ENCODE assay signal across 8 mouse cellular contexts in genomic region chr9:68654039-68654332, GRCm38 (mm10). TPM values are rescaled to one million over a fixed set of nuclear protein-coding genes. Genes with fewer than 3 reads are reported as not detected.
DNase-seq lines count a peak whose midpoint lies in the region; ATAC-seq and TF ChIP-seq lines count a peak whose summit lies in the region.

No protein-coding gene starts in this region.

- in situ Hi-C loops in ES-E14 (cut with MboI; ENCODE audit: low sequenced_read_pairs in 2 of 2, unreplicated experiment in 2 of 2) = no loop called here

- no peaks in the 10 kb centered on the region for H3K36me3 ChIP-seq in heart, embryonic 13.5 days
- no peaks in the 10 kb centered on the region for H3K36me3 ChIP-seq in ES-E14 (ENCODE audit: control insufficient read depth, insufficient read depth, low read length, poor library complexity, severe bottlenecking)
- no peaks in the 10 kb centered on the region for H3K36me3 ChIP-seq in forebrain, embryonic 14.5 days (ENCODE audit: control insufficient read depth, insufficient read depth, low read length)
- H3K36me3 ChIP-seq in liver, embryonic 14.5 days (replicated peaks; ENCODE audit: control insufficient read depth, insufficient read depth, low read depth) = no peaks in the 10 kb centered on the region

- H3K27ac ChIP-seq in heart, embryonic 13.5 days (replicated peaks) = peak overlapping the region; percentile 85
- H3K27ac ChIP-seq in ES-E14 (ENCODE audit: insufficient read depth, low read depth, low read length, poor library complexity, severe bottlenecking) = no peak overlapping the region
- peak overlapping the region; percentile 88 for H3K27ac ChIP-seq in forebrain, embryonic 14.5 days (ENCODE audit: low read depth, low read length)
- no peak overlapping the region for H3K27ac ChIP-seq in liver, embryonic 14.5 days

- peak overlapping the region; percentile 88 for H3K9ac ChIP-seq in heart, embryonic 13.5 days
- peak overlapping the region; percentile 88 for H3K9ac ChIP-seq in ES-E14 (ENCODE audit: insufficient read depth, low read depth, low read length, poor library complexity, severe bottlenecking)
- H3K9ac ChIP-seq in forebrain, embryonic 14.5 days (ENCODE audit: low read length) = peak overlapping the region; percentile 79
- no peak overlapping the region; the same call in 1 of the 2 replicates for H3K9ac ChIP-seq in liver, embryonic 14.5 days (replicated peaks)

- WGBS in heart, embryonic 13.5 days = under 1% methylated on average over 21 of the region's 28 CpGs
- whole genome bisulfite sequencing in forebrain, embryonic 14.5 days = under 1% methylated on average over 24 of the region's 28 CpGs
- WGBS in liver, embryonic 14.5 days (ENCODE audit: insufficient replicate concordance) = 2% methylated on average over 23 of the region's 28 CpGs

- H3K4me3 ChIP-seq in heart, embryonic 13.5 days = peak overlapping the region; percentile 88
- peak overlapping the region; percentile 80 to 98 for H3K4me3 ChIP-seq in ES-E14 (ENCODE audit: insufficient read depth in 1 of 2, low read depth in 1 of 2, low read length in 2 of 2, poor library complexity in 1 of 2, severe bottlenecking in 1 of 2)
- H3K4me3 ChIP-seq in forebrain, embryonic 14.5 days (ENCODE audit: low read depth, low read length) = peak overlapping the region; percentile 69
- peak overlapping the region; percentile 54 to 66 for H3K4me3 ChIP-seq in liver, embryonic 14.5 days (ENCODE audit: insufficient read depth in 1 of 2, low read depth in 2 of 2, low read length in 2 of 2)

- peaks cover 17% of the 10 kb centered on the region; the same call in 1 of the 2 replicates for H3K27me3 ChIP-seq in heart, embryonic 13.5 days (replicated peaks)
- 0 out of 2 replicates have a peak, but pooled peaks cover 5% of the 10 kb centered on the region for H3K27me3 ChIP-seq in forebrain, embryonic 14.5 days (replicated peaks; ENCODE audit: control insufficient read depth, insufficient read depth, low read length)
- peaks cover 31% of the 10 kb centered on the region for H3K27me3 ChIP-seq in liver, embryonic 14.5 days (ENCODE audit: control insufficient read depth, insufficient read depth, low read length)

- TF ChIP-seq CTCF in liver, embryonic 14.5 days (IDR thresholded peaks at IDR 0.05; ENCODE audit: low read depth) = no peak

- no peak for DNase-seq in heart, adult 18-20 months
- no peak for DNase-seq in ES-E14 (ENCODE audit: low read depth, low spot score)
- DNase-seq in forebrain, embryonic 14.5 days (ENCODE audit: low spot score) = no peak
- DNase-seq in liver, embryonic 14.5 days (ENCODE audit: low read depth in 3 of 3, low spot score in 3 of 3) = no peak
- DNase-seq in right cerebral cortex, postnatal 25 days = no peak
- no peak for DNase-seq in cerebellum, postnatal 36 days

- H3K4me2 ChIP-seq in heart, embryonic 13.5 days = peak overlapping the region; percentile 99
- H3K4me2 ChIP-seq in forebrain, embryonic 14.5 days (ENCODE audit: low read length) = peak overlapping the region; percentile 95
- peak overlapping the region; percentile 61 for H3K4me2 ChIP-seq in liver, embryonic 14.5 days (ENCODE audit: low read depth)

- no peak for TF ChIP-seq EP300 in liver, embryonic 14.5 days (IDR thresholded peaks at IDR 0.05; ENCODE audit: low read depth)

- ATAC-seq in heart, embryonic 13.5 days (ENCODE audit: extremely low read depth, insufficient number of reproducible peaks, low FRiP score, low TSS enrichment) = peak; percentile 40; the same call in 1 of the 2 replicates
- peak; percentile 30 for ATAC-seq in forebrain, embryonic 14.5 days
- 0 out of 2 replicates have a peak, but pooled peaks have one; percentile 13 for ATAC-seq in liver, embryonic 14.5 days (ENCODE audit: insufficient read depth)
- no peak for ATAC-seq in cerebellum, adult (ENCODE audit: insufficient number of reproducible peaks, low FRiP score, low TSS enrichment)

- peaks cover 13% of the 10 kb centered on the region for H3K4me1 ChIP-seq in heart, embryonic 13.5 days
- H3K4me1 ChIP-seq in ES-E14 (ENCODE audit: control insufficient read depth in 2 of 2, insufficient read depth in 2 of 2, low read length in 2 of 2, poor library complexity in 1 of 2) = peaks cover 0 to 2% of the 10 kb centered on the region in 2 experiments; a peak in 1 of 4 replicates
- H3K4me1 ChIP-seq in forebrain, embryonic 14.5 days (ENCODE audit: control insufficient read depth, insufficient read depth, low read length) = peaks cover 4% of the 10 kb centered on the region
- no peaks in the 10 kb centered on the region for H3K4me1 ChIP-seq in liver, embryonic 14.5 days (replicated peaks; ENCODE audit: control insufficient read depth in 2 of 2, insufficient read depth in 2 of 2, low read length in 1 of 2)

- H3K9me3 ChIP-seq in heart, embryonic 13.5 days = no peaks in the 10 kb centered on the region
- H3K9me3 ChIP-seq in ES-E14 (ENCODE audit: control insufficient read depth, insufficient read depth, low read depth, low read length) = no peaks in the 10 kb centered on the region
- H3K9me3 ChIP-seq in forebrain, embryonic 14.5 days (replicated peaks; ENCODE audit: control insufficient read depth, low read length) = no peaks in the 10 kb centered on the region
- H3K9me3 ChIP-seq in liver, embryonic 14.5 days (ENCODE audit: control insufficient read depth, low read length) = no peaks in the 10 kb centered on the region

TF ChIP-seq in ES-E14, 5 proteins besides CTCF, POLR2A, EP300 and RAD21:
- TF ChIP-seq HCFC1 (IDR thresholded peaks at IDR 0.05; ENCODE audit: borderline replicate concordance, insufficient read depth, low read length) (no peak; the same call in 1 of the 2 replicates), CHD2 (IDR thresholded peaks at IDR 0.05; ENCODE audit: low read depth, low read length) (no peak), ZC3H11A (IDR thresholded peaks at IDR 0.05; ENCODE audit: borderline replicate concordance, low read depth, low read length) (no peak)
TF ChIP-seq in ES-E14: peak in this region for 0.

RNA-seq across cellular contexts. Expression of gene Rora, which starts 0.4 kb away (rescaled TPM):
- 6.1 and 7.5 TPM in 2 replicates for polyA plus RNA-seq in heart, embryonic 13.5 days (2015; fragmentation: Nextera tagmentation; extraction: Ambion mirVana)
- total RNA-seq in heart, adult 18-20 months (2021) = 10 to 100 TPM; 24.2 to 26.3 TPM
- 2.1 and 4.3 TPM in 2 replicates for total RNA-seq in ES-E14 (2012; rRNA removed)
- polyA plus RNA-seq in forebrain, embryonic 14.5 days (2014; fragmentation: Nextera tagmentation; extraction: Ambion mirVana) = 15.2 and 17.0 TPM in 2 replicates
- polyA plus RNA-seq in liver, embryonic 14.5 days (2012; rRNA removed) = 0.85 and 0.88 TPM in 2 replicates
- 2.9 and 3.6 TPM in 2 replicates for polyA plus RNA-seq in liver, embryonic 14.5 days (2014; fragmentation: Nextera tagmentation; extraction: Ambion mirVana)

Comparison
In these comparisons a context has a peak if more than half of its experiments do, and no peak if none do; other contexts are left out.
1. H3K27ac ChIP-seq: peak in heart, embryonic 13.5 days (single experiment) and forebrain, embryonic 14.5 days (single experiment); none in ES-E14 (single experiment) and liver, embryonic 14.5 days (single experiment).
2. Peak in every context shown above with its lines, with median percentiles within 50 percentile points of each other: H3K4me2 ChIP-seq and H3K4me3 ChIP-seq.